ENCODE assay signal across 11 mouse cellular contexts in genomic region chr12:108443271-108443670, GRCm38 (mm10).
DNase-seq lines count a peak whose midpoint lies in the region; ATAC-seq and TF ChIP-seq lines count a peak whose summit lies in the region.
"Had no signal": no experiment of that assay in that cellular context is flagged by ENCODE, and none has a peak within 500 bp of the region (broad histone marks: within the 10 kb centered on the region; RNA-seq: fewer than 3 reads in every experiment).

No protein-coding gene starts in this region.

- TF ChIP-seq CTCF in forebrain, postnatal 0 days (IDR thresholded peaks at IDR 0.05; ENCODE audit: low read depth): no peak
- no peak for TF ChIP-seq CTCF in kidney, postnatal 0 days (IDR thresholded peaks at IDR 0.05; ENCODE audit: low read depth)

- no peaks in the 10 kb centered on the region for H3K9me3 ChIP-seq in forebrain, embryonic 11.5 days (ENCODE audit: control insufficient read depth, low read length)
- no peaks in the 10 kb centered on the region for H3K9me3 ChIP-seq in forebrain, postnatal 0 days (ENCODE audit: low read length)
- no peaks in the 10 kb centered on the region for H3K9me3 ChIP-seq in kidney, postnatal 0 days (replicated peaks; ENCODE audit: low read length)
- H3K9me3 ChIP-seq in neural tube, embryonic 13.5 days: no peaks in the 10 kb centered on the region
- H3K9me3 ChIP-seq: liver, embryonic 15.5 days had no signal

- H3K27me3 ChIP-seq in forebrain, embryonic 11.5 days (ENCODE audit: control insufficient read depth, insufficient read depth, low read length): no peaks in the 10 kb centered on the region
- no peaks in the 10 kb centered on the region for H3K27me3 ChIP-seq in forebrain, postnatal 0 days (ENCODE audit: insufficient read depth, low read length)
- H3K27me3 ChIP-seq in kidney, postnatal 0 days (ENCODE audit: insufficient read depth, low read length): no peaks in the 10 kb centered on the region
- H3K27me3 ChIP-seq in neural tube, embryonic 13.5 days: no peaks in the 10 kb centered on the region

- no peak overlapping the region; the same call in 1 of the 2 replicates for H3K27ac ChIP-seq in forebrain, embryonic 11.5 days (ENCODE audit: low read depth, low read length)
- H3K27ac ChIP-seq in forebrain, postnatal 0 days (ENCODE audit: low read depth, low read length): no peak overlapping the region
- peak overlapping the region; percentile 66 for H3K27ac ChIP-seq in kidney, postnatal 0 days
- H3K27ac ChIP-seq in neural tube, embryonic 13.5 days (replicated peaks): peak overlapping the region; percentile 77
- H3K27ac ChIP-seq: liver, embryonic 15.5 days had no signal

- no peak overlapping the region for H3K9ac ChIP-seq in forebrain, embryonic 11.5 days (ENCODE audit: low read length)
- H3K9ac ChIP-seq in forebrain, postnatal 0 days: no peak overlapping the region
- no peak overlapping the region for H3K9ac ChIP-seq in kidney, postnatal 0 days (ENCODE audit: low read depth, low read length)
- H3K9ac ChIP-seq in neural tube, embryonic 13.5 days: 0 out of 2 replicates have a peak overlapping the region, but pooled peaks have one; percentile 47
- H3K9ac ChIP-seq: liver, embryonic 15.5 days had no signal

- H3K4me2 ChIP-seq in forebrain, embryonic 11.5 days (ENCODE audit: low read depth, low read length, severe bottlenecking): no peak overlapping the region
- H3K4me2 ChIP-seq in forebrain, postnatal 0 days (ENCODE audit: low read depth): no peak overlapping the region
- H3K4me2 ChIP-seq in kidney, postnatal 0 days (ENCODE audit: low read length): peak overlapping the region; percentile 19; the same call in 1 of the 2 replicates
- peak overlapping the region; percentile 34 for H3K4me2 ChIP-seq in neural tube, embryonic 13.5 days
- H3K4me2 ChIP-seq: liver, embryonic 15.5 days had no signal

- peaks cover 11% of the 10 kb centered on the region for H3K4me1 ChIP-seq in forebrain, embryonic 11.5 days (replicated peaks; ENCODE audit: control insufficient read depth, insufficient read depth, low read length)
- peaks cover 6% of the 10 kb centered on the region; the same call in 1 of the 2 replicates for H3K4me1 ChIP-seq in forebrain, postnatal 0 days (ENCODE audit: insufficient read depth)
- peaks cover 8% of the 10 kb centered on the region; the same call in 1 of the 2 replicates for H3K4me1 ChIP-seq in kidney, postnatal 0 days (replicated peaks; ENCODE audit: insufficient read depth, low read length)
- H3K4me1 ChIP-seq in neural tube, embryonic 13.5 days (replicated peaks): peaks cover 38% of the 10 kb centered on the region
- H3K4me1 ChIP-seq: liver, embryonic 15.5 days had no signal

- no peak overlapping the region for H3K4me3 ChIP-seq in forebrain, embryonic 11.5 days (ENCODE audit: low read depth, low read length)
- no peak overlapping the region for H3K4me3 ChIP-seq in forebrain, postnatal 0 days (ENCODE audit: low read depth, low read length)
- H3K4me3 ChIP-seq in kidney, postnatal 0 days (replicated peaks; ENCODE audit: low read depth, low read length): no peak overlapping the region
- no peak overlapping the region for H3K4me3 ChIP-seq in neural tube, embryonic 13.5 days
- H3K4me3 ChIP-seq: erythroblast, embryonic 14.5 days; liver, embryonic 15.5 days had no signal

- 4% methylated on average over 10 of the region's 10 CpGs for WGBS in forebrain, embryonic 11.5 days
- 10% methylated on average over 10 of the region's 10 CpGs for WGBS in forebrain, postnatal 0 days
- WGBS in kidney, postnatal 0 days: 11% methylated on average over 10 of the region's 10 CpGs
- under 1% methylated on average over 10 of the region's 10 CpGs for WGBS in neural tube, embryonic 13.5 days

- peak; percentile 60 for DNase-seq in forebrain, embryonic 11.5 days (ENCODE audit: low spot score)
- no peak for DNase-seq in forebrain, postnatal 0 days
- peak; percentile 76 for DNase-seq in embryo, embryonic 9.5 days (ENCODE audit: extremely low spot score)
- DNase-seq in kidney, postnatal 0 days (ENCODE audit: low spot score): peak; percentile 91
- no peak for DNase-seq in adrenal gland, postnatal 25 days
- no peak for DNase-seq in T-cell, adult 2 months (ENCODE audit: low spot score)
- DNase-seq: adrenal gland, postnatal 14 days had no signal

- H3K36me3 ChIP-seq in forebrain, embryonic 11.5 days (ENCODE audit: control insufficient read depth, insufficient read depth, low read length): no peaks in the 10 kb centered on the region
- no peaks in the 10 kb centered on the region for H3K36me3 ChIP-seq in forebrain, postnatal 0 days (ENCODE audit: insufficient read depth)
- H3K36me3 ChIP-seq in kidney, postnatal 0 days (ENCODE audit: insufficient read depth, low read length): no peaks in the 10 kb centered on the region
- no peaks in the 10 kb centered on the region for H3K36me3 ChIP-seq in neural tube, embryonic 13.5 days
- H3K36me3 ChIP-seq: liver, embryonic 15.5 days had no signal

- peak; percentile 54; the same call in 1 of the 2 replicates for ATAC-seq in forebrain, embryonic 11.5 days (replicated peaks; ENCODE audit: low FRiP score)
- ATAC-seq in forebrain, postnatal 0 days: no peak
- ATAC-seq in kidney, postnatal 0 days (replicated peaks; ENCODE audit: low FRiP score, low read depth): peak; percentile 82
- ATAC-seq in neural tube, embryonic 13.5 days (ENCODE audit: low read depth): 0 out of 2 replicates have a peak, but pooled peaks have one; percentile 40
- ATAC-seq in megakaryocyte, adult 5-6 weeks (ENCODE audit: poor library complexity, severe bottlenecking): no peak

Comparison
In these comparisons a context has a peak if more than half of its experiments do, and no peak if none do; other contexts are left out.
1. ATAC-seq: peak in forebrain, embryonic 11.5 days (single experiment), kidney, postnatal 0 days (single experiment) and neural tube, embryonic 13.5 days (single experiment); none in forebrain, postnatal 0 days (single experiment) and megakaryocyte, adult 5-6 weeks (single experiment).
2. DNase-seq: peak in forebrain, embryonic 11.5 days (single experiment), embryo, embryonic 9.5 days (single experiment) and kidney, postnatal 0 days (single experiment); none in forebrain, postnatal 0 days (single experiment), adrenal gland, postnatal 25 days (single experiment) and T-cell, adult 2 months (single experiment).
3. H3K27ac ChIP-seq: peak in kidney, postnatal 0 days (single experiment) and neural tube, embryonic 13.5 days (single experiment); none in forebrain, embryonic 11.5 days (single experiment) and forebrain, postnatal 0 days (single experiment).
4. H3K4me2 ChIP-seq: peak in kidney, postnatal 0 days (single experiment) and neural tube, embryonic 13.5 days (single experiment); none in forebrain, embryonic 11.5 days (single experiment) and forebrain, postnatal 0 days (single experiment).